Mouse (Mus musculus) mature B cell (primary cell): ENCODE measurements around the gene Tmem242.

Experiments
- in situ Hi-C: fragments of 300-500 bp; cut with MboI; formaldehyde crosslinking; loops from 2 replicates; pipeline ENCODE4 v1.14.3; 2019

The Tmem242 gene

DNA sequence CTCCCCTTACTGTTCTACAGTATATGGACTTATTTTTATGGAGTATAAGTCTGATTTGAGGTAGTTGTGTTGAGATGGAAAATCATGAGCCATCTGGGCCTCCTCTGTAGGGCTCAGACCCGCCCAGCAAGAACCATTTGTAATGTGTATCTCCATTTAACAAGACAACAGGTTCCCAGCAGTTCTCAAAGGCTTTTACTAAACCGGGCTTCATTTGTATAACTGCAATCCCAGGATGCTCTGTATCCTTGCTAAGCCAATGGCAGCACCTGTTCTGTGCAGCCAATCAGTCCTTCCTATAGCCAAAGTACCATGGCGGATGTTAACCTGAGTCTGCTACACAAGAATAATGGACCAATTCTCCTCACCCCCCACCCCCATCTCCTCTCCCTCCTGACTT lies 23.5 kb downstream of the Tmem242 start:
- in situ Hi-C loops = no loop called here

- in situ Hi-C loops = no loop called here
Measured at GRCm38 (mm10) chr17:5414041-5414440, 26.0 kb downstream of the Tmem242 start.

DNA sequence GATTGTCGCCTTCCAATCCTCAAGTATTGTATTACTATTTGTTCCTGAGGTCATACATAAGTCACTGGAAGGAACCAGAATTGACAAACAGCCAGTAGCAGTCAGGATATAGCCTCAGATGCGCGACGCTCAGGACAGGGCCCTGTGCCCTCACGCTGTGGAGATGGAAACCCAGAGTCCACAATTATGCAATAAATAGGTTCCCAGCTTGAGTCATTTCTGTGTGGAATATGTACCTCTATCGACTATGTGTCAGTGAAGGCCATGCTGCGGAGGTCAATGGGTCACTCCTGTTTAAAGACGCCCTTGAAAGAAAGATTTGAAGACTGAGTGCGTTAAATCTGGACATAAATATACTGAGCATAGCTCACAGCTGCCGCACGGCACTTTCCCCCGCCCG lies 26.7 kb downstream of the Tmem242 start:
- in situ Hi-C loops = no loop called here

DNA sequence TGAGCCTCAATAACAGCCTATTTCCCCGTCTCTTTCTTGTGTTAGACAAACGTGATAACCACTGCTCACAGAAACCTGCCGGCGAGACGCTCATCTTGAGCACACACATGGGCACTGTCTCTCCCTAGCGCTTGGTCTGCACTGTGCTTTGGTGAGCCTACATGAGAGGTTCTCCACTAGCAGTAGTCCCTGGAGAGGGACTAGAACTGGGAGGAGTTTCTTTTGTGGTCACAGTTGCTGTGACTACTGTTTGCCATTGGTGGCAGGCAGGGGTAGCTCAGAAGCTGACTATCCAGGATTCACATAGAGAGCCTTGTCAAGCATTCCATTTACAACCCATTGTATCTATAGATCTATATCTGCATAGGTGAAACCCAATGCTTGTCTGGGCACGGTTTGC lies 27.3 kb downstream of the Tmem242 start:
- in situ Hi-C loops = no loop called here

GRCm38 (mm10) chr17:5412301-5412700 lies 27.8 kb downstream of the Tmem242 start:
- in situ Hi-C loops = no loop called here

DNA sequence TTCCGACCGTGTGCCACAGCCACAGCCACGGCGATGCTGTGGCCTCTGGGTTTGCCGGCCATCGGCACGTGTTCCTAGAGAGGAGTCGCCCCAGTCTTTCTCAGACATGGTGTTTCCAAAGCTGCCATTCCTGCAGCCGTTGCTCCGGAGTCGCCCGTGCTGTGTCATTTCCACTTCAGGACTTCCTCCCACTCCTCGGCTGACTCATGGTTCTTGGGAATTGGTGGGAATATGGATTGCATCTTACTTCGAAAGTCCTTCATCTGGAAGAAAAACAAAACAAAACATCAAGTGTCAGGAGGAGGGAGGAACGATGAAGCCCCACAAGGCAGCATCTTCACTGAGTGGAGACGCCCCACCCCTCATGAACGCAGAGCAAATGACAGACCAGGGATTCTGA lies 28.9 kb downstream of the Tmem242 start:
- in situ Hi-C loops = no loop called here

DNA sequence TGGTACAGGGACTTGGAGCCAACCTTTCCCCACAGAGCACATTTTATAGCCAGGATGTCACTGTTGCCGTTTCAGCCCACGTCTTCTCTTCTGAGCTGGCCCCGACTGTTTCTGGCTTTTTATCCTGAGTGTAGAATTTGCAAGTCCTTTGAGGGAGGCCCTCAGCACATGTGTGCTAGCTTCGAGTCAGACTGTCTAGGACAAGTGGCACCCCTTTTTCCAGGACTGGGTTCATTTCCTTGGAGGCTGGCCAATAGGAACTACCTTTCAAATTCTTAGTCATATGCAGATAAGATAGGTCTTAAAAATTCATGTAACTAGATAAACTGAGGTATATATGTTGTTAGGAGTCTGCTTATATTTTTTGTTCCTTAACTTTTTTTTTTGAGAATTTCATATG lies 29.7 kb downstream of the Tmem242 start:
- in situ Hi-C loops = no loop called here

DNA sequence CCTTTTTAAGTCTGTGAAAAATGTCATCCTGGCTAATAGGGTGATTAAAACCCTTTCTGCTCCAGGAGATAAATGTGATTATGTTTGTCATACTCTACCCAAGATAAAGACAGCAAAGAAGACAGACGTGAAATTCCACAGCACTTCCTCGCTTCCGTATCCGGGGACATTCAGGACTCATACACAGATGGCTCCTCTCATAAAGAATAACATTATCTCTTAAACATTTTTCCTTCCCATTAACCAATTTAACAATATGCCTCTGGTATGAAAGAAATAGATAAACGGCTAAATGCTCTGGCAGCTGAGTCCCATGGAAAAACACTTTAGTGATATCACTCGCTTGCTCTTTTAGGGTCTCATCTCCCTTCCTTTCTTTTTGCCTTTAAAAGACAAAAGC lies 33.0 kb downstream of the Tmem242 start:
- in situ Hi-C loops = no loop called here

GRCm38 (mm10) chr17:5406566-5406965 lies 33.5 kb downstream of the Tmem242 start:
- in situ Hi-C loops = no loop called here

DNA sequence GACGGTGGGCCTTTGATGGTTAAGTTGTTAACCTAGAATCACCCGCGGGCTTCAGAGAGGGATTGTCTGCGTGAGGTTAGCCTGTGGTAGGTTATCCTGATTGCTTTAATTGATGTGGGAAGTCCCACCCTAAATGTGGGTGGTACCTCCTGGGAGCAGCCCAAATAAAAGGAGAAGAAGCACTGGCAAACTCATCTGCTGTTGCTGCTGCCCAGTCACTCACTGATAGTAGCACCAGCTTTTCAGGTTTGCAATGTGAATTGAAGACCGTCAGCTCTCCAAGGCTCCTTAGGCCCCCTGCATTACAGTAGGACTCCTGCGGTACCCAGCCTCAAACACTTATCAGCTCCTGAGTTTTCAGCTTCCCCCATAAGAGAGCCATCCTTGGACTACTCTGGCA lies 36.2 kb downstream of the Tmem242 start:
- in situ Hi-C loops = no loop called here

DNA sequence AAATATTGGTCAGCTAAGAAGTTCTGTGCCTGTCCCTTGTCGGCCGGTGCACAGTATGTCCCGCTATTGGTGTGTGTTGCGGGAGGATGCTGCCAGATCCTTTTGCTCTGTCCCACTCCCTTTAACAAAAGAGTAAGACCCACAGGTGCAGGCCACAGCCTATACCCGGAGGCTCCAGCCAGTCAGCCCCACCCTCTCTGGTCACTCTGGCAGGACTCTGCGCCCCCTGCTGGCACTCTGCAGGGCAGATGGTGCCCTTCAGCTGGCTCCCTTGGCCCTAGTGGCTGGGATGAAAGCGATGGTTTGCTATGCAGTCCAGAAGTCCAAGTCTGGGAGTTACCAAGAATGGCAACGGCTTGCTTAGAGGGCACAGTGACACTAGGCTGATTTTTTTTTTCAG lies 37.4 kb downstream of the Tmem242 start:
- in situ Hi-C loops = no loop called here

DNA sequence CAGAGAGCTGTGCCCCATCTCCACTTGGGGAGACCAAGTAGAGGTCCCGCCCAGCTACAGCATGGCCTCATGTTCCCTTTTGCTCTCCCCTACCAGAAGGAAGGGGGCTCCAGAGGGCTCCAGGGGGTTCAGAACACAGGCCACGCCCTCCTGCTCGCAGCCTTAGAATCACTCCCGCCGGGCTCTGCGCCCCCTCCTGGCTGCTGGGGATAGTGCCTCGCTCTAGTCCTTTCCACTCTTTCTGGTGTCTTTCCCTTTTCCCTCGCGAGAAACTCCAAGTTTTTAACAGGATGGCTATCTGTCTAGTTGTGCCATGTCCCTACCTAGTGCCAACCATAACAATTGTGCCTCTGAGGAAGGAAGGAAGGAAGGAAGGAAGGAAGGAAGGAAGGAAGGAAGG lies 38.0 kb downstream of the Tmem242 start:
- in situ Hi-C loops = no loop called here

GRCm38 (mm10) chr17:5401288-5401687 lies 38.8 kb downstream of the Tmem242 start:
- in situ Hi-C loops = no loop called here

GRCm38 (mm10) chr17:5400435-5401090 lies 39.5 kb downstream of the Tmem242 start:
- in situ Hi-C loops = no loop called here

- in situ Hi-C loops = no loop called here
Measured at GRCm38 (mm10) chr17:5397148-5398007, 42.7 kb downstream of the Tmem242 start.

DNA sequence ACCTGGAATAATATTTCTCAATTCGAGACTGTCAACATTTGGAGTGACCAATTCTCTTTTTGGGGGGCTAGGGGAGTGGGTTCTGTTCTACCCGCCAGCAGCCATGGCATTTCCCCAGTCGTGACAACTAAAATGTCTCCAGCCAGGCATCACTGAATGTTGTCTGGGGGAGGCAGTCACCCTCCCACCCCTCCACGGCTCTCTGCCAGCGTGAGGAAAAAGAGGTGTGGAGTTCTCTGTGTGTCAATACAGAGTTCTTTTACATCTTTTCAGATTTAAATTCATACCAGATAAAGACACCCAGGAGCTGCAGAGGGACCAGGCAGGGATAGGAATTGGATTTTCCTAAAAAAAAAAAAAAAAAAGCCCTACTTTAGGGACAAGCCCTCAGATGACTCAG lies 43.8 kb downstream of the Tmem242 start:
- in situ Hi-C loops = no loop called here

DNA sequence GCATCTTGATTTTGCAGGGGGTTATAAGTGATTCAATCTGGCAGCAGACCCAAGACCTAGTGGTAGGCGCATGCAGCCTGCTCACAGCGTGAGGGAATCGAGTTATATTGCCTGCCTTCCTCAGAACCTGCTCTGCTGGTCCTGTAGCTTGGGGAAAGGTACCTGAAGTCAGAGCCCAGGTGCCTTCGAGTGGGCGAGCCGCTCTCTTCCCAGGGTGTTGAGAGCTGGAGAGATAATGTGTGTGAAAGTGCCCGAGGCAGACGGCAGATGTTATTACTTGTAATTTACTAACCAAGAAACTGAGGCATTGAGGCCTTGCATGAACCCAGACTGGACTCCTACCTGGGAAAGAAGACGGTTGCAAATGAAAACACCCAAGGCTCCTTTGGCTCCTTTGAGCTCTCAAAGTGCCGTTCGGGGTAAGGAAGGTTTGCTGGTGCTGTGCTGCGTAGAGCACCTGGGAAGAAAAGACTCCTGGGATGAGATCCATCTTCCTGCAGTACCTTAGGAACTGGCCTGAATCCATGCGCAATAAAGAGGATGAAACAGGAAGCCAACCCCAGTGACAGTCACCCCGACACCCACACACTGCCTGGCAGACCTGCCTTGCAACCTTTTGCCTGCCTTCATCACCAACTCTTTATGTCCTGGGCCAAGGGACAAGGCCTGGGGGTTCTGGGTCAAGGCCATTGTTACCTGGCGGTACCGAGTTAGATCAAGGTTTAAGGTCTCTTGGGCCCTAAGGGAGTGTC lies 44.4 kb downstream of the Tmem242 start:
- in situ Hi-C loops = no loop called here

DNA sequence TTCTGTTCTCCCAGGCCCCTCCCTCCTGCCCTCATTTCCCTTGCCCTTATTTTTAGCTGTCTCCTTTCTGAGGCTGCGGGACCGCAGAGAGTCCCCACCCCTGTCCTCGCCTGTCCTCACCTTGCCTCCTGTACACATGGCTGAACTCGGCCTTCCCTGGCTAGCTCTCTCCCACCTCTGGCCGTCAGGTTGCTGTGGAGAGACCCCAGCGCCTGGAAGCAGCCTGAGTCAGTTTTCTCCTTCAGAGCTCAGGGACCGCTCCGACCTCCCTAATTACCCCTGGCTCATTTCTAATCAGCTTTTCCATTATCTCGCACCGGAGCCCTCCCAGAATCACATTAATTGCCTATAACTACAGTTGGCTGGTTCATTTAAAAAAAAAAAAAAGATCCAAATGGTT lies 49.4 kb downstream of the Tmem242 start:
- in situ Hi-C loops = no loop called here

DNA sequence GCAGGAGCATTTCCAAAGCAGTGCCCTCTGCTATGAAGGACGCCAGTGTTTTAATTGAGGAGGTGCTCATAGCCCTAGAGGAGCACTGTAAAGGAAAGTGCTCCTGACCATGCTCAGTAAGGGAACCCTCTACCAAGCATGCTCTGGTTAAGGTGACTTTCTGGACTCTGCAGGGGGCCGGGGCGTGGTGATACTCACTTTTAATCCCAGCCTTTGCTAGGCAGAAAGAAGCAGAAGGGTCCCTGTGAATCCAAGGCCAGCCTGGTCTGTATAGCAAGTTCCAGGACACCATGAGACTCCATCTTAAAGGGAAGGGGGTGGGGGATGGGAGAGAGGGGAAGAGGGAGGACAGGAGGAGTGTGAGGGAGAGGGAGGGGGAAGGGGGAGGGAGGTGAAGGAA lies 51.7 kb downstream of the Tmem242 start:
- in situ Hi-C loops = no loop called here

DNA sequence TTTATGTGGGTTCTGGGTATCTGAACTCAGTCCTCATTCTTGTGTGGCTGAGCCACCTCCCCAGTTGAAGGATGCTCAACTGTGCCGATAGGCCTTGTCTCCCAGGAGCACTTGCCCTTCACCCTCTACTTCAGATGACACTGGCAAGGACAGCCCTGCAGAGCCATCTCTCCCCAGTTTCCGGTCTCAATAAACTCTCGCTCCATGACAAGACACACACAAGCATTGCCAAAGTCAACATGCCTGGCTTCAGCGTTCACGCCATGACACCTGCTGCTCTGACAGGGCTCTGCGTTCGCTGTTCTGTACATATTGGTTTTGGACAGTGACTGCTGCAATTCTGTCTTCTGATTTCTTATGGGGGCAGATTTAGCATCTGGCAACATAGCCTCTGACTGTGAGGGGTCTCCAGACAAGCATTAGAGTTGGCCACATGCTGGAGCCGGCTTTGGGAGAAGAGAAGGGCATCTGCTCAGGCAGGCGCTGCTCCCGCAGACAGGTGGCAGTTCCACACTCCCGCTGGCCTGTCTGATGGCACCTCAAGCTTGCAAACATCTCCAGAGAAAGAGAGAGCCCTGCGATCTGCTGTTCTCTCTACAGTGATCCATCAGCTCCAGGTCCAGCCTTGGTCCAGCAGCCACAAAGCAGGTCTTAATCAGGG lies 53.0 kb downstream of the Tmem242 start:
- in situ Hi-C loops = no loop called here

DNA sequence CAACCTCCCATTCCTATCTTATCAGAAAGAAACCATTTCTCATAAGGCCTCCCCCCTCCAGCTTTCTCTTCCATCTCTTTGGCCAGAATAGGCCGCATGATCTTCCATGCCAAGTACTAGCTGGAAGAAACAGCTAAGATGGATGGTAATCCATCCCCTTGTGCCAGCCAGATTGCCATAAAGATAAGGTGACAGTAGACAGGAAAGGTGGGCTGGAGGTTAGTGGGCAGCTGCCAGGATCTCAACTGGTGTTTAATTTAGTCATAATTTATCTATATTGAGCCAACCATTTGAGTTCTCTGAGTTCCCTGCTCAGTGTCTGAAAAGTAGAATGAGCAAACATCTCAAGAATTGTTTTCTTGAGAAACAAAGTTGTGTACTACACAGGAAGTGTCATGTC lies 54.4 kb downstream of the Tmem242 start:
- in situ Hi-C loops = no loop called here

DNA sequence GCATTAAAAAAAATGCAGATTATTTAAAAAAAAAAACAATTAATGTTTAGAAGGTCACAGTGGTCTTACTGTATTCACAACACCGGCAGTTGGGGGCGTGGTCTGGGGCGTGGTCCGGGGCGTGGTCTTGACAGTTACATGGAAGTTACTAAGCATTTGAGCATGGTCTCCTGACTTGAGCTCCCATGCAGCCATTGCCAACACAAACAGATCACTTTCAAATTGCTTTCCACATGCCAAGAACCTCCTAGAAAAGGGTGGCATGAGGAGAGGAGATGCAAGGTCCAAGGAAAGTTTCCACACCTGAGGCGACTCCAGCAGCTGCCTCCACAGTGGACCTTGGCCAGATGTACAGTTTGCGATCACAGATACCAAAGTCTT lies 62.1 kb downstream of the Tmem242 start:
- in situ Hi-C loops = no loop called here
